Mouse (Mus musculus) midbrain, embryonic 12.5 days (tissue): Measurements from ENCODE around the gene Ccdc174. TPM values are rescaled to one million over a fixed set of nuclear protein-coding genes. Genes with fewer than 3 reads are reported as not detected.

Experiments
- ATAC-seq: fragments of 200-750 bp; cut with Nextera tagmentation; 2 replicates; pipeline ENCODE4 v1.8.0; 2017; ENCODE audit warnings: low read depth, moderate TSS enrichment, moderate library complexity; ENCODE audit not compliant: low FRiP score
- H3K27ac ChIP-seq: fragments of 300-500 bp; sonication (generic); replicated peaks from 2 replicates; pipeline ENCODE4 v1.5.1; 2016; ENCODE audit warnings: mild to moderate bottlenecking
- H3K27me3 ChIP-seq: fragments of 300-500 bp; sonication (generic); 2 replicates; pipeline ENCODE4 v1.6.1; 2016; ENCODE audit warnings: mild to moderate bottlenecking
- H3K36me3 ChIP-seq: fragments of 300-500 bp; sonication (generic); 2 replicates; pipeline ENCODE4 v1.6.1; 2016
- H3K4me1 ChIP-seq: fragments of 300-500 bp; sonication (generic); 2 replicates; pipeline ENCODE4 v1.6.1; 2016
- H3K4me2 ChIP-seq: fragments of 300-500 bp; sonication (generic); replicated peaks from 2 replicates; pipeline ENCODE4 v1.6.1; 2016; ENCODE audit warnings: mild to moderate bottlenecking, moderate library complexity
- H3K4me3 ChIP-seq: fragments of 300-500 bp; sonication (generic); 2 replicates; pipeline ENCODE4 v1.5.1; 2016; ENCODE audit warnings: mild to moderate bottlenecking
- H3K9ac ChIP-seq: fragments of 300-500 bp; sonication (generic); replicated peaks from 2 replicates; pipeline ENCODE4 v1.6.1; 2016; ENCODE audit warnings: mild to moderate bottlenecking, moderate library complexity
- H3K9me3 ChIP-seq: fragments of 300-500 bp; sonication (generic); 2 replicates; pipeline ENCODE4 v1.6.1; 2016; ENCODE audit warnings: mild to moderate bottlenecking
- WGBS: fragments of 180-500 bp; shearing (Covaris S2); methylation state at CpG from one replicate; pipeline ENCODE4 v1.1.7; 2016; 5-methylcytosine and 5-hydroxymethylcytosine counted together
- polyA plus RNA-seq: library from polyadenylated mRNA; unstranded; fragments of >200 nt; fragmentation: Nextera tagmentation; extraction: Ambion mirVana; gene quantifications from 2 replicates; pipeline ENCODE4 v1.2.1, GENCODE M21; 2016

Ccdc174 gene
- polyA plus RNA-seq, 1 experiment from 2014 or later, result 57.8 TPM

GRCm38 (mm10) chr6:91948426-91948825 lies 70.6 kb downstream of the Ccdc174 start:
- no peak overlapping the region for H3K27ac ChIP-seq
- no peak overlapping the region for H3K4me3 ChIP-seq
- no peak overlapping the region for H3K4me2 ChIP-seq
- no peaks in the 10 kb centered on the region for H3K4me1 ChIP-seq
- no peak for ATAC-seq
- WGBS, result 85% methylated on average over 2 of the region's 2 CpGs
- H3K36me3 ChIP-seq, result no peaks in the 10 kb centered on the region
- no peaks in the 10 kb centered on the region for H3K27me3 ChIP-seq
- no peaks in the 10 kb centered on the region for H3K9me3 ChIP-seq
- H3K9ac ChIP-seq, result no peak overlapping the region

Other genes with a start within 250 kb of the Ccdc174 start
- 69.4 and 82.8 TPM in 2 replicates for gene Slc6a6, start 194.0 kb upstream of the Ccdc174 start, polyA plus RNA-seq
- gene Grip2, start 50.8 kb upstream of the Ccdc174 start, polyA plus RNA-seq, result 2.1 TPM in 2 replicates
- gene 4930590J08Rik, start 24.8 kb downstream of the Ccdc174 start, polyA plus RNA-seq, result 0.86 and 1.2 TPM in 2 replicates
- gene Fgd5, start 100.8 kb downstream of the Ccdc174 start, polyA plus RNA-seq, result 7.1 and 8.0 TPM in 2 replicates
- gene Nr2c2, start 213.3 kb downstream of the Ccdc174 start, polyA plus RNA-seq, result 32.7 and 36.7 TPM in 2 replicates